Mouse (Mus musculus) left cerebral cortex, adult 11 months (tissue): Measurements from ENCODE around the gene Mllt3.
"Not testable (repeated sequence)": the region's sequence is repeated elsewhere in the genome, so short reads cannot be mapped to it uniquely, and the experiment has no call there.

ENCODE experiments used
- DNase-seq: peaks from one replicate; pipeline ENCODE4 v3.0.0; 2022; ENCODE audit warnings: low spot score

Mllt3 gene

GRCm38 (mm10) chr4:88012774-88013173 lies 20.4 kb downstream of the Mllt3 start:
- DNase-seq = no peak

- no peak for DNase-seq
Measured at GRCm38 (mm10) chr4:88011870-88012572, 21.1 kb downstream of the Mllt3 start.

GRCm38 (mm10) chr4:88010441-88010840 lies 22.7 kb downstream of the Mllt3 start:
- DNase-seq = no peak

GRCm38 (mm10) chr4:88005801-88006200 lies 27.4 kb downstream of the Mllt3 start:
- DNase-seq = no peak

GRCm38 (mm10) chr4:88003159-88003948 lies 29.8 kb downstream of the Mllt3 start:
- no peak for DNase-seq

- no peak for DNase-seq
Measured at GRCm38 (mm10) chr4:87991710-87992109, 41.5 kb downstream of the Mllt3 start.

- DNase-seq = no peak
Measured at GRCm38 (mm10) chr4:87990940-87991339, 42.2 kb downstream of the Mllt3 start.

- no peak for DNase-seq
Measured at GRCm38 (mm10) chr4:87985281-87985680, 47.9 kb downstream of the Mllt3 start.

GRCm38 (mm10) chr4:87984589-87984988 lies 48.6 kb downstream of the Mllt3 start:
- no peak for DNase-seq

GRCm38 (mm10) chr4:87984091-87984490 lies 49.1 kb downstream of the Mllt3 start:
- DNase-seq = no peak

- no peak for DNase-seq
Measured at GRCm38 (mm10) chr4:87982578-87982977, 50.6 kb downstream of the Mllt3 start.

- no peak for DNase-seq
Measured at GRCm38 (mm10) chr4:87977820-87978448, 55.2 kb downstream of the Mllt3 start.

GRCm38 (mm10) chr4:87965836-87966235 lies 67.3 kb downstream of the Mllt3 start:
- DNase-seq = no peak

GRCm38 (mm10) chr4:87964890-87965289 lies 68.3 kb downstream of the Mllt3 start:
- DNase-seq = not testable (repeated sequence)

GRCm38 (mm10) chr4:87963773-87964076 lies 69.4 kb downstream of the Mllt3 start:
- DNase-seq = no peak

GRCm38 (mm10) chr4:87963055-87963772 lies 70.0 kb downstream of the Mllt3 start:
- DNase-seq = no peak

GRCm38 (mm10) chr4:87961872-87962271 lies 71.3 kb downstream of the Mllt3 start:
- DNase-seq = no peak

- DNase-seq = no peak
Measured at GRCm38 (mm10) chr4:87957852-87958251, 75.3 kb downstream of the Mllt3 start.

GRCm38 (mm10) chr4:87957198-87957597 lies 76.0 kb downstream of the Mllt3 start:
- DNase-seq = no peak

- DNase-seq = no peak
Measured at GRCm38 (mm10) chr4:87955132-87955531, 78.0 kb downstream of the Mllt3 start.

- DNase-seq = peak; percentile 44
Measured at GRCm38 (mm10) chr4:87954421-87955083, 78.6 kb downstream of the Mllt3 start.

- DNase-seq = no peak
Measured at GRCm38 (mm10) chr4:87953736-87954135, 79.4 kb downstream of the Mllt3 start.
